Mouse (Mus musculus) CH12.LX (cell line): ENCODE measurements around the gene Zfp82.

ENCODE experiments used
- CHD2 ChIP-seq: IDR thresholded peaks from 2 replicates; pipeline ENCODE4 v1.6.1; 2011; ENCODE audit warnings: low read length, improper control_type of control experiment
- CTCF ChIP-seq, 2 experiments: IDR thresholded peaks in 1 of 2; conservative IDR thresholded peaks in 1 of 2; 2 replicates each; pipeline ENCODE4 v1.5.1; 2011 to 2012; ENCODE audit warnings: low read depth in 2 of 2, low read length in 2 of 2, improper control_type of control experiment in 1 of 2, inconsistent platforms in 1 of 2, mild to moderate bottlenecking in 1 of 2, moderate library complexity in 1 of 2
- E2F4 ChIP-seq: IDR thresholded peaks from 2 replicates; pipeline ENCODE4 v1.6.1; 2011; ENCODE audit warnings: low read depth, low read length, improper control_type of control experiment; ENCODE audit not compliant: insufficient replicate concordance
- MAX ChIP-seq: IDR thresholded peaks from 2 replicates; pipeline ENCODE4 v1.6.1; 2011; ENCODE audit warnings: low read length, improper control_type of control experiment
- MXI1 ChIP-seq: IDR thresholded peaks from 2 replicates; pipeline ENCODE4 v1.6.1; 2011; ENCODE audit warnings: mild to moderate bottlenecking, low read depth, low read length, improper control_type of control experiment
- POLR2A ChIP-seq: IDR thresholded peaks from 2 replicates; pipeline ENCODE4 v1.6.1; 2011; ENCODE audit warnings: low read depth, mild to moderate bottlenecking, improper control_type of control experiment, low read length
- UBTF ChIP-seq: IDR thresholded peaks from 2 replicates; pipeline ENCODE4 v1.6.1; 2012; ENCODE audit warnings: low read depth, mild to moderate bottlenecking, inconsistent platforms, low read length, improper control_type of control experiment, moderate library complexity

DNA sequence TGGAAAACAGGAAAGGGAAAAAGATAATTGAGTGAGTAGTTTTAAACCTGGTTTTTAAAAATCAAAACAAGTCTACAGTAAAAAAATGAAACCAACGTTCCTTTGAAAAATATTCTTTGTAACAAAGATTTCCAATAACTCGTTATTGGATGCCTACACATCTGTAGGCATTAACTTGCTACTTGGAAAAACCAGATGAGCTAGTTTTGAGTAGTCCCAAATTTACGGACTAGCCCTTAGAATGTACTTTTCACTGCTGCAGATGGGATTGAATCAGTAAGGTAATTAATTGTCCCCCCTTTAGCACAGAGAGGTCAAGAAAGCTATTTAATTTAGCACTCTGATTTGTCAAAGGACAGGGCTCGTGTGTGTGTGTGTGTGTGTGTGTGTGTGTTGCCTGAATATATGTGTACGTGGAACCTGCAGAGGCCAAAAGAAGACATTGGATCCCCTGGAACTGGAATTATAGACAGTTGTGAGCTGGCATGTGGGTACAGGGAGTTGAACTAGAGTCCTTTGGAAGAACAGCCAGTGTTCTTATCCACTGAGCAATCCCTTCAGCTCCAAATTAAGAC is 22.9 kb upstream of the Zfp82 start:
- no peak for TF ChIP-seq MAX
- no peak for TF ChIP-seq POLR2A
- no peak for TF ChIP-seq MXI1
- TF ChIP-seq UBTF, result no peak
- TF ChIP-seq CTCF (conservative IDR thresholded peaks at IDR 0.05 in 1 of 2, IDR thresholded peaks at IDR 0.05 in 1 of 2; ENCODE audit: low read depth in 2 of 2, low read length in 2 of 2), result no peak
- no peak for TF ChIP-seq CHD2
- no peak for TF ChIP-seq E2F4
